Mouse (Mus musculus) cortical plate, adult 2 months (tissue): ENCODE measurements at regions not wholly inside any gene's neighbourhood (a gene's known extent, or its start where the extent isn't known, plus 50 kb on each side); places are given as distances from the start of the nearest gene placed in this dataset.

Experiments used
- CTCF ChIP-seq: fragments of 200-500 bp; IDR thresholded peaks from 2 replicates; pipeline ENCODE4 v1.5.1; 2011; ENCODE audit warnings: mild to moderate bottlenecking, control low read depth, low read length; ENCODE audit not compliant: insufficient read depth; ENCODE audit errors: extremely low read depth
- POLR2A ChIP-seq: fragments of 200-500 bp; IDR thresholded peaks from 2 replicates; pipeline ENCODE4 v1.6.1; 2011; ENCODE audit warnings: mild to moderate bottlenecking, low read length, control low read depth; ENCODE audit not compliant: insufficient read depth; ENCODE audit errors: extremely low read depth

GRCm38 (mm10) chr9:47064463-47065032, 66.0 kb downstream of the Gm4791 start:
- TF ChIP-seq POLR2A (no peak), CTCF (no peak)
